In genomic region chr3:108367173-108367572, GRCm38 (mm10) we compare ENCODE assay signal across 10 mouse cellular contexts. TPM values are rescaled to one million over a fixed set of nuclear protein-coding genes. Genes with fewer than 3 reads are reported as not detected.
DNase-seq lines count a peak whose midpoint lies in the region; ATAC-seq and TF ChIP-seq lines count a peak whose summit lies in the region.
"Had no signal": no experiment of that assay in that cellular context is flagged by ENCODE, and none has a peak within 500 bp of the region (broad histone marks: within the 10 kb centered on the region; RNA-seq: fewer than 3 reads in every experiment).

No protein-coding gene starts in this region.

- no peaks in the 10 kb centered on the region for H3K27me3 ChIP-seq in hindbrain, embryonic 10.5 days (ENCODE audit: insufficient read depth, poor library complexity, severe bottlenecking)
- H3K27me3 ChIP-seq in midbrain, postnatal 0 days (ENCODE audit: insufficient read depth, low read length) = no peaks in the 10 kb centered on the region
- H3K27me3 ChIP-seq: embryonic facial prominence, embryonic 12.5 days had no signal

- WGBS in hindbrain, embryonic 10.5 days = 56% methylated on average over 9 of the region's 9 CpGs
- 60% methylated on average over 9 of the region's 9 CpGs for WGBS in midbrain, postnatal 0 days

- no peaks in the 10 kb centered on the region for H3K36me3 ChIP-seq in hindbrain, embryonic 10.5 days
- no peaks in the 10 kb centered on the region for H3K36me3 ChIP-seq in midbrain, postnatal 0 days (ENCODE audit: insufficient read depth, low read length)
- H3K36me3 ChIP-seq: embryonic facial prominence, embryonic 12.5 days had no signal

- H3K27ac ChIP-seq in hindbrain, embryonic 10.5 days = peak overlapping the region; percentile 57
- H3K27ac ChIP-seq in midbrain, postnatal 0 days (ENCODE audit: low read depth, low read length) = no peak overlapping the region
- H3K27ac ChIP-seq: embryonic facial prominence, embryonic 12.5 days had no signal

- H3K4me3 ChIP-seq in hindbrain, embryonic 10.5 days = 0 out of 2 replicates have a peak overlapping the region, but pooled peaks have one; percentile 4
- no peak overlapping the region for H3K4me3 ChIP-seq in midbrain, postnatal 0 days (ENCODE audit: low read depth, low read length)
- H3K4me3 ChIP-seq: embryonic facial prominence, embryonic 12.5 days had no signal

- H3K9ac ChIP-seq in midbrain, postnatal 0 days (replicated peaks; ENCODE audit: low read length, poor library complexity, severe bottlenecking) = no peak overlapping the region
- H3K9ac ChIP-seq: embryonic facial prominence, embryonic 12.5 days had no signal

- no peak for TF ChIP-seq CTCF in midbrain, postnatal 0 days (IDR thresholded peaks at IDR 0.05)

- no peaks in the 10 kb centered on the region for H3K9me3 ChIP-seq in hindbrain, embryonic 10.5 days
- no peaks in the 10 kb centered on the region for H3K9me3 ChIP-seq in midbrain, postnatal 0 days (ENCODE audit: low read length)
- H3K9me3 ChIP-seq: embryonic facial prominence, embryonic 12.5 days had no signal

- peaks cover 23% of the 10 kb centered on the region for H3K4me1 ChIP-seq in hindbrain, embryonic 10.5 days (replicated peaks)
- no peaks in the 10 kb centered on the region for H3K4me1 ChIP-seq in midbrain, postnatal 0 days (ENCODE audit: insufficient read depth, low read length)
- H3K4me1 ChIP-seq: embryonic facial prominence, embryonic 12.5 days had no signal

- H3K4me2 ChIP-seq in midbrain, postnatal 0 days (ENCODE audit: low read depth, low read length, poor library complexity, severe bottlenecking) = no peak overlapping the region
- H3K4me2 ChIP-seq: embryonic facial prominence, embryonic 12.5 days had no signal

- ATAC-seq in midbrain, postnatal 0 days (ENCODE audit: low FRiP score) = peak; percentile 52; the same call in 1 of the 2 replicates

- DNase-seq in cerebellum, adult 8-10 months = peak; percentile 20
- DNase-seq in cerebellum, adult 9-10 months = no peak
- peak; percentile 29 for DNase-seq in lung, postnatal 10 days
- no peak for DNase-seq in lung, postnatal 14 days
- DNase-seq in hindbrain, embryonic 10.5 days (ENCODE audit: low spot score) = peak; percentile 40
- DNase-seq in midbrain, postnatal 0 days (ENCODE audit: low spot score) = peak; percentile 56
- DNase-seq in kidney, postnatal 36 days = no peak
- DNase-seq in ovary, postnatal 10 days (ENCODE audit: low spot score) = no peak
- DNase-seq: lung, adult 18-20 months had no signal

RNA-seq across cellular contexts. Expression of gene Mybphl, which starts 2.5 kb away (rescaled TPM):
- polyA plus RNA-seq in hindbrain, embryonic 10.5 days (2016; fragmentation: Nextera tagmentation; extraction: Ambion mirVana) = not detected in 2 replicates
- total RNA-seq in midbrain, postnatal 0 days (2014; rRNA removed) = not detected in 2 replicates
- 0.13 TPM in 1 of 2 replicates, not detected in the other for polyA plus RNA-seq in midbrain, postnatal 0 days (2015; fragmentation: Nextera tagmentation; extraction: Ambion mirVana)

RNA-seq across cellular contexts. Expression of gene Psrc1, which starts 16.5 kb away (rescaled TPM):
- 75.8 and 89.8 TPM in 2 replicates for polyA plus RNA-seq in hindbrain, embryonic 10.5 days (2016; fragmentation: Nextera tagmentation; extraction: Ambion mirVana)
- 4.8 and 5.6 TPM in 2 replicates for total RNA-seq in midbrain, postnatal 0 days (2014; rRNA removed)
- 1.8 and 3.2 TPM in 2 replicates for polyA plus RNA-seq in midbrain, postnatal 0 days (2015; fragmentation: Nextera tagmentation; extraction: Ambion mirVana)

RNA-seq across cellular contexts. Expression of gene Celsr2, which starts 48.2 kb away (rescaled TPM):
- polyA plus RNA-seq in hindbrain, embryonic 10.5 days (2016; fragmentation: Nextera tagmentation; extraction: Ambion mirVana) = 58.1 and 79.1 TPM in 2 replicates
- 68.5 and 83.4 TPM in 2 replicates for total RNA-seq in midbrain, postnatal 0 days (2014; rRNA removed)
- polyA plus RNA-seq in midbrain, postnatal 0 days (2015; fragmentation: Nextera tagmentation; extraction: Ambion mirVana) = 19.0 and 24.4 TPM in 2 replicates

Comparison
In these comparisons a context has a peak if more than half of its experiments do, and no peak if none do; other contexts are left out.
1. DNase-seq: peak in cerebellum, adult 8-10 months (single experiment), lung, postnatal 10 days (single experiment), hindbrain, embryonic 10.5 days (single experiment) and midbrain, postnatal 0 days (single experiment); none in cerebellum, adult 9-10 months (single experiment), lung, postnatal 14 days (single experiment), kidney, postnatal 36 days (0 of 2) and ovary, postnatal 10 days (single experiment).
2. RNA of gene Psrc1, which starts 16.5 kb away (polyA plus RNA-seq): 75.8 to 89.8 TPM in hindbrain, embryonic 10.5 days; 1.8 to 3.2 TPM in midbrain, postnatal 0 days; every median in the first group is over 10 times any median in the second.